Mouse (Mus musculus) cerebellum, adult 8-10 months (tissue): ENCODE measurements at regions not wholly inside any gene's neighbourhood (a gene's known extent, or its start where the extent isn't known, plus 50 kb on each side); places are given as distances from the start of the nearest gene placed in this dataset.

ENCODE experiments used
- DNase-seq: peaks from one replicate; pipeline ENCODE4 v3.0.0; 2022

DNA sequence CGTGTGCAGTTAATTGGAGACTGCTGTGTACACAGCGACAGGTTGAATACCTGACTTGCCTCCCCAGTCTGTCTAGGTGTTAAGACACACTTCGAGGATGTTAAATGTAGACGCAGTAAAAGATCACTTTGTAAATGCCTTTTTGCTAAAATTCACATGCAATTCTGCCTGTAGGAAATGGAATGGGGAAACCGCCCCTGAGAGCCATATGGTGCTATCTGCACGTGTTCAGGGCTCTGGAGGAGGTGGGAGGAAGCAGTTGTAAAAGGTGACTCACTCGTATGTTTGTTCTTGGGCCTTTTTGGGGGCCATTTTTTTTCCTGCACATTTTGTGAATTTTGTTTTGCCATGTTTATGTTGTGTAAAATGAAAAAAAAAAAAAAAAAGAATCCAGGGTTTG, 159.6 kb upstream of the Gjb5 start:
- DNase-seq = no peak

DNA sequence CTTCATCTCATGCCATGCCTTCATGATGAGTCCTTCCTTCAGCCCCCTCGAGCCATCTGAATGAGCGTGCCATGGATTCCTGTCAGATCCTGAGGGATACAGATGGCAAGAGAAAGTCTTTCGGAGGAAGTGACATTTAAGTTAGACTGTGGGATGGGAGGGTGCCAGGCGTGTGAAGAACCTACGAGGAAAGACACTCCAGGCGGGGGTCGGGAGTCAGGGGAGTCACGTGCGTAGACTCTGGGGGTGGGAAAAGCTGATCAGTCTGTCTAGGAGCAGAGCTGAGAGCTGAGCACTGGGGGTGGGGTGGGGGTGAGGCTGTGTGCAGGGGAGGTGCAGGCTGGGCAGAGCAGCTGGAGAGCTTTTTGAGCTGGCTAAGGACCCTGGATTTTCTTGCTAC, 152.0 kb upstream of the Gjb5 start:
- no peak for DNase-seq

DNA sequence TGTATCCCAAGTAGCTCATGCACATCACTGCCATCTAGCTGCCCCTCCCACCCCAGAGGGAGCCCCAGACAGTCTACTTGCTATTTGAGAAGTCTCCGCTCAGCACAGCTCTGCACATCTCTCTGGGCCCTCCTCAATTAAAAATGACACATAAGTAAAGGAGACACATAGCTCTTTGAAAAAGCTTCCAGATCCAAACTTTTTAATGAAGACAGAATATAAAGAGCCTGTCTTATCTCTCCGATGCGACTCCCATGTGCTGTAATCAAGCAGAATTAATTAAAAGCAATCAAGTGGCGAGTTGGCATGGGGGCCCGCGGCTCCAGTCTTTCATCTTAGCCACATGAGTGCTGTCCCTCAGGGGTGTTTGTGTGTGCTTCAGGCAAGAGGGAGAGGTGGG, 144.6 kb upstream of the Gjb5 start:
- DNase-seq = no peak

DNA sequence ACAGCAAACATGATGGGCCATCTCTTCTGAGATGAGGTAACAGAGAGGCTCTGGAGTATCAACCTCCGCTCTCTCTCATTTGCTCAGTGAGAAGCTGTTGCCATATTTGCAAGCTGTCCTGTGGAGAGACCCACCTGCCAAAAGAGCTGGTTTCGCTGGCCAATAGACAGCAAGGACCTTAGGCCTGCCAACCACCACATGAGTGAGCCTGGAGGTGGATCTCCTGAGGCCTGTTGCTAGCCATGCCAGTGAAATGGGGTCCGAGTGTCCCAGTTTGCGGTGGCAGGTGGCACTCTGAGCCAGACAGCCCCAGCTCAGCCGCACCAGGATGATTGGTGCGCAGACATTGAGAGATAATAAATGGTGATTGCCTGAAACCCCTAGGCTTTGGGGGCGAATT, 143.9 kb upstream of the Gjb5 start:
- peak; percentile 11 for DNase-seq

DNA sequence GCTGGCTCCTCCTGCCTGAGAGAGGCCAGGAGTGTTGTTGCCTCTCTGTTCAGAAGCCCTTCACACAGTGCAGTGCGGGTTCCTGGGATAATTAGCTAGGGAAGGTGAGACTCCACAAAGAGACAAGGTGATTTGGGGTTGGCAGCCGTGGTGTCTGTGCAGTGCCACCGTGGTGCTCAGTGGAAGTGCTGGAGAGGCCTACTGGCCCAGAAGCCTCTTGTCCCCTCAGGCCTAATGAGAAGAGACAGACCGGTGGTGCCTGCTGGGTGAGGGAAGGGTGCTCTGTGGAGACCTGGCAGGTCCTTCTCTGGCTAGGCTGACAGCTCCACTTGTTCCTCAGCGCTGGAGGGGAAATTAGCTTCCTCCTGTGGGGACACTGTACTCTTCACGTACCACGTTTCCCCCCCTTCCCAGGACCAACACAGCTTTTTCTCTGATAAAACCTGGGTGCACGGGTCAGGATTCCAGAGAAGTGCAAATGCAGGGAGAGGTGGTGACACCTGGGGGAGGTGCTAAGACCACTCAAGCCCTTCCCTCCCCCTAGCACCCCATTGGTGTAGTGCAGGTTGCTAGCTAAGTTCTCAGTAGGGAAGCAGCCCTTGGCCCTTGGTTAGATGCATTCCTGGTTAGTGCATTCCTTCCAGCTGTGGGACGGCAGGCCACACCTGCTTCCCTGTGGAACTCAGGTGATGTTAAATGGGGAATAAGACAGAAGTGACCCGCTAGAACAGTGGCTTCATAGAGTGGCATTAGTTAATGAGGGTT, 129.2 kb upstream of the Gjb5 start:
- peak; percentile 24 for DNase-seq

DNA sequence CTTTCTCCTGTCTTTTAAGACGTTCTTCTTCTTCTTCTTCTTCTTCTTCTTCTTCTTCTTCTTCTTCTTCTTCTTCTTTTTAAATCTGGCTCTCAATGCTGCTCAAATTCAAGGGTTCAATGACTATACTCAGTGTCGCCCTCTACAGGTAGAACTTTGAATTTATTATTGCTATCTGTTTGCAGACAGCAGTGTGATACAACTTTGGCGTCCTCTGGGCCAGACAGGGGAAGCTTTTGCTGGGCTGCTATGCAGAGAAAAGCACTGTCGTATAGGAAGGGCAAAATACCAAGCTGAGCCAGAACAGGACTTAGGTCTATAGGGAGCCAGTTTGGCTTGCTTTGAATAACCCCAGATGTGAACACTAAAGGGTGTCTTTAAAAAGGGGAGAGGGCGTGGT, 127.3 kb upstream of the Gjb5 start:
- no peak for DNase-seq

DNA sequence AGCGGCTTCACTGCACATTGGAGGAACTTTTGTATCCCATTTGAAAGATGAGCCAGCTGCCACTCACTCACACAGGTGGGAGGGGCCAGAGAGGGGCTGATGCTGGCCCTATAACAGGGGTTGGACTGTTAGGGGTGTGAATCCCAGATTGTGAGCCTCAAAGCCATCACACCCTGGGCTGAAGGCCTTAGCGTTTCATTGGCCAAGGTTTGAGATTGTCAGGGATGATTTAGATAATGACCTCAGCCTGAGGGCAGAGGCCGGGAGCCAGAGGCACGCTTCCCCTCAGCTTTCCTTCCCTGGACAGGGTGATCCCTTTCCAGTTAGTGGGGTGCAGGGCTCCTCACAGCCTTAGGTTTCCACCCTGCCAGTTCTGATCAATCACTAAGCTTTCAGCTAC, 124.5 kb upstream of the Gjb5 start:
- no peak for DNase-seq

DNA sequence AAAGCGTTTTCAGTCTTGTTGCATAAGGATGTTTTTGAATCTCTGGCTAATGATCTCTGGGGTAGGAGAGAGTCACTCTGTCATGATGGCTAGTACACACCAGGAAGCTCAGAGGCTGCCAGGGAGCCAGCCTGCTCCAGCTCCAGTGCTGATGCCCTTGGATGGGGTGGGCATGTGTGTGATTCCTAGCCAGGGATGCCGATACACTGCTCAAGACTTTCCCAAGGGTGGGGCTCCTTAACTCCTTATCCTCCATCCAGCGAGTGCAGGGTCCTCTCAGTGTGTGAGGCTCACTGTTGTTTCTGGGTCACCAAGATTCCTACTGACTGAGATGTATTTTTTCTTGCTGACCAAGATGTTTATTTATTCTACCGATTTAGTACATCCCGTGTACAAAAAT, 122.4 kb upstream of the Gjb5 start:
- no peak for DNase-seq

DNA sequence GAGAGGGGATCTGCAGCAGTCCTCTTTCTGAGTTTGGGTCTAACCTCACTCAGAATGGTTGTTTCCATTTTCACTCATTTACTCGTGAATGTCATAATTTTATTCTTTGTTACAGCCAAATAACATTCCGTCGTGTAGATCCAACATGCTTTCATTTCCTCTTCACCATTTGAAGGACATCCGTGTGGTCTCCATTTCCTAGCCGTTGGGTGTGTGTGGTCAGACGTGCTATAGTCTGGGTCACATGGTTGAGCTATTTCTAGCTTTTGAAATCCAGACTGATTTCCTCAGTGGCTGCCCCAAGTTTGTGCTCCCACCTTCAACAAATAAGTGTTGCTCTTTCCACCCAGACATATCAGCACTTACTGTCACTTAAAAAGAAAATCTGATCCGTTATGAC, 111.9 kb upstream of the Gjb5 start:
- no peak for DNase-seq

DNA sequence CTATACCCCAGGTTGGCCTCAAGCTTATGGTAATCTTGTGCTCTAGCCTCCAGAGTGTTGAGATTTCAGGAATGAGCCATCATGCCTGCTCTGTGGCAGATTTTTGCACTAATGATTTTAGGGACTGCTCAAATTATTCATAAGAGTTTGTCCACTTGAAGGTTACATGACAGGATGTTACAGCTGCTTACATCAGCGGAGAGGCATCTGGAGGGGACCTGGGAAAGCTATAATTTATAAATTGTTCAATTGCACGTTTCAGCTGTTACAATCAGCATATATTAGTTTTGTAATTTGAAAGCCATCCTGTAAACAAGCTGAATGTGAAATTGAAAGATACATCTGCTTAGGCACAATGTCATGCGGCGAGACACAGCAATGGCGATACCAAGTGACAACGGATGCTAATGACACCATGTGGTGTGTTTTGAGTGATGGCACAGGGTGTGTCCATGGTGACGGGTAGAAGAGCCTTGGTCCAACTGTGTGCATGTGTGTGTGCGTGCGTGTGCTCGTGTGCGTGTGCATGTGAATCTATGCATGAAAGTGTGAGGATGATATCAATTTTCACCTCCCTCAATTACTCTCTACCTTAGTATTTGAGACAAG, 96.6 kb upstream of the Gjb5 start:
- no peak for DNase-seq

DNA sequence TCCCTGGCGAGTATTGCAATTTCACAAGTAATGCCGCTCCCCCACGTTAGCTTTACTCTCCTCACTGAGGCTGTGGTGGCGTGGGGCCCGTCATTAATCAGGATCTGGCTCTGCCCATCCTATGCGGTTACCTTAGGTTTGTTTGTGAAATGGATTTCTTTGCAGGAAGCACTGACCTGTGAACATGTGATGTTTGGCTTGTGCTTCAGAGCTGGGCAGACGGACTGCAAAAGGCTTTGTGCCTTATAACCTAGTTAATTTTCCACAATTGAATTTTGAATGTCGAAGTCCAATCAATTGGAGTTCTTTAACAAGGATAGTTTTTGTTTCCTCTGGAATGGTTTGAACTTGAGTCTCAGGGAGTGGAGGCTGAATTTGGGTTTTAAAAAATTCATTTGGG, 94.1 kb upstream of the Gjb5 start:
- no peak for DNase-seq

DNA sequence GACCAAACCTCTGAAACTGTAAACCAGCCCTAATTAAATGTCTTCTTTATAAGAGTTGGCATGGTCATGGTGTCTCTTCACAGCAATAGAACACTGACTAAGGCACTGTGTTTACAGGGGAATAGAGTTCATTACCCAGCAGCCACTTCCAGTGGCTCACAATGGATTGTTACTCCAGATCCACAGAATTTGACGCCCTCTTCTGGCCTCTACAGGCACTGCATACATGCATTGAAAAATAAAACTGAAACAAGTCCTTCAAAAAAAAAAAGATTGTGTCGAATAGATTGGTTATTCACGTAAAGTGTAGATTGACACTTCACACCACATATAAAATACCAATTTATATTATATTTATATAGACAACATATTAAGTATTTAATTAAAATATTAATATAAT, 87.3 kb upstream of the Gjb5 start:
- DNase-seq = no peak

DNA sequence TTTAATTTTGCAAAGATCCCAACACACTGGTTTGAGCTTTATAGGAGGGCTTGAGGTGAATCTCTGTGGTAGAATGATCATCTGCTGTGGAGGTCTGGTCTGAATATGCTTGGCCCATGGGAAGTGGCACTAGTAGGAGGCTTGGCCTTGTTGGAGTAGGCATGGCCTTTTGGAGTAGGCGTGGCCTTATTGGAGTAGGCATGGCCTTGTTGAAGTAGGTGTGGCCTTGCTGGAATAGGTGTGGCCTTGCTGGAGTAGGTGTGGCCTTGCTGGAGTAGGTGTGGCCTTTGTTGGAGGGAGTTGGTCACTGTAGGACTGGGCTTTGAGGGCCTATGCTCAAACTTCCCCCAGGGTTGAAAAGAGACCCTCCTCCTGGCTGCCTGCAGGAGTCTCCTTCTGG, 86.1 kb upstream of the Gjb5 start:
- DNase-seq = no peak

DNA sequence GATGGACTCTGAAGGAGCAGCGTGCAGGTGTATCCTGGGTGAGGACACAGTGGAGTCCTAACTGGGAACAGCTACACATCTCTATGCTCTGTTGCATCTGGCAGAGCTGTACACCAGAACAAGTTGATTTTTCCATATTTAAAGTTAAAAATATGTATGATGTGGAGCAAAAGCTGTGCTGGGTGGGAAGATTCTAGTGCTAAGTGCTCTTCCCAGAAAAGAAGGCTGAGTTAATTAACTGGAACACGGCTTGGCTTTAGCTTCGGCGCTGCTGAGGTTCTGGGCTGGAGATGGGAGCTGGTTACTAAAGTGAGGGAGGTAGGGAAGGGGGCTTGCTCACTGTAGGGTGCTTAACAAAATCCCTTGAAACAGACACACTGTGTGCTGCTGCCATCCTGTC, 84.0 kb upstream of the Gjb5 start:
- DNase-seq = no peak

DNA sequence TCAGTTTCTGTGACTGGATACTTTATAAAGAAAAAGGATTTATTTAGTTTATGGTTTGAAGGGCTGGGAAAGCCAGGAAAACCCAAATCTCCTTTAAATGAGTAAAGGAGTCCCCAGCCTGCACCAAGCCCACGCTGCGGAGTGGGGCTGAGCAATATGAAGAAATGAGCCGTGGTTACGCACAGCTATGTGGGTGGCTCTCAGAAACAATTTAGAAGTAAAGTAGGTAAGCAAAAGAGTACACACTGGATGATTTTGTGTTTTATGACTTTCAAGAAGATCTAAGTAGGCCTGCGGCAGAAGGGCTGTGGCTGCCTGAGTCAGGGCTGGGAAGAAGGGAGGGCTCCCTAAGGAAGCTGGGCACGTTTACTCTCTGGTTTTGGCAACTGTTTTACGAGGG, 82.6 kb upstream of the Gjb5 start:
- DNase-seq = no peak

DNA sequence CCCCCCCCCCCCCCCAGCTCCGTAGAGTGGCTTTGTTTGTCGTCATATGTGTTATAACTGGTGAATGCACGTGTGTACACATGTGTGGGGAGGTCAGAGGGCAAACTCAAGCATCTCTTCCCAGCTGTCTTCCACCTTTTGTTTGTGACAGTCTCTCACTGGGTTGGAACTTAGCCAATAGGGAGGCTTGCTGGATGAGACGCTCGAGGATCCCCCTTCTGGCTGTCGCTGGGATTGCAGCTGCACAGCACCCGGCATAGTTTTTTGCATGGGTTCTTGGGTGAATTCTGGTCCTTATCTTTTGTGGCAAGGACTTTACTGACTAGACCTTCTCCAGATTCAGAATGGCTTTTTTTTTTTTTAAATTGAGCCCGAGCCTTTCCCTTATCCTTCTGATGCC, 77.1 kb upstream of the Gjb5 start:
- peak; percentile 60 for DNase-seq

DNA sequence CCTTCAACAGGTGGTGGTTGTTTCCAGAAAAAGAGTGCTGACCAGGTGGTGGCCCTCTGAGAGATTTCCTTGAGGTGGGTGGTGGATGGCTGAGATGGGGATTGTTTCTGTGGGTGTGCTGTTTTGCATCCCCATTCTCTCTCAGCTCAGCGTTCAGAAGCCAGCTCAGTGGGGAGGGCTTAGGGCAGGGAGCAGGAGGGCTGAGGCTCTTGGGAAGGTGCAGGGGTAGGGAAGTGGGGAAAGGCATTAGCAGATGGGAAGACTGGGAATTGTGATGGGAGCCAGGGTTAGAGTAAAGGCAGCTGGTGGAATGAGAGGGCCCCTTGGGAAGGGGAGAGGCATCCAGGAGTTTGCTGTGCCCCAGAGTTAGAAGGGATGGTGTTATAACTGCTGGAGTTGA, 72.3 kb upstream of the Gjb5 start:
- DNase-seq = no peak

DNA sequence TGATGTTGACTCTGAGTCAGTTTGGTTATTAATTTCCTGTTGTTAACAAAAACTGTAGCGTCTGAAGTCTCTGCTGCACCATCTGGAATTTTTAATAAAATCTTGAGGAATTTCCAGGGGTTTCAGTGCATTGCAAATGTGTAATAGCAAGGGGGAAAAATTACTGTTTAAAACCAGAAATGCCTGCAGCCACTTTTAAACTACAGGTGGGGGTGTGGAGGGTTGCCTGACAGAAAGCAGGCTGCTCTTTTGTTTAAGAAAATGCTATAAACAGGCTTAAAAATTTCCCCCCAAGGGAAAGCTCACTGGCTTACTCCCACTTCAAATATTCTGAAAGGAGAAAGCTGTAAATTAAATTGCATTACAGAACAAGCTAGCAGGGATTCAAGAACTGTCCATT, 71.8 kb upstream of the Gjb5 start:
- no peak for DNase-seq

DNA sequence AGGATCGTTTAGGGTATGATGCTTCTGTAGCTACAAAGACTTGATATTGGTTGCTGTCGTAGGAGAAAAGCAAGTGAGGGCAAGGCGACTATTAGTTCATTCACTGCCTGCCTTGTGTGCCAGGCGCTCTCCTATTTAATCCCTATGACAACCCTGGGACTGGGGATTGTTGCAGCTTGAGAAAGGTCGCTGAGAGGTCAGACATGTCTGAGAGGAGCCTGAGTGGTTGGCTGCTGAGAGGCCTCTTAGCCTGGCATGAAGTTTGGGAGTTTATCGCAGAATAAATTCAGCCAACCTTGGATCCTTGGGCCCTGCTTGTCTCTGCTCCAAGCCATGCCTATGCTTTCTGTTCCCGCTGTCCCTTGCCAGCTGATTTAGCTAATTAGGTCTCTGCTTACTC, 65.9 kb upstream of the Gjb5 start:
- DNase-seq = no peak

DNA sequence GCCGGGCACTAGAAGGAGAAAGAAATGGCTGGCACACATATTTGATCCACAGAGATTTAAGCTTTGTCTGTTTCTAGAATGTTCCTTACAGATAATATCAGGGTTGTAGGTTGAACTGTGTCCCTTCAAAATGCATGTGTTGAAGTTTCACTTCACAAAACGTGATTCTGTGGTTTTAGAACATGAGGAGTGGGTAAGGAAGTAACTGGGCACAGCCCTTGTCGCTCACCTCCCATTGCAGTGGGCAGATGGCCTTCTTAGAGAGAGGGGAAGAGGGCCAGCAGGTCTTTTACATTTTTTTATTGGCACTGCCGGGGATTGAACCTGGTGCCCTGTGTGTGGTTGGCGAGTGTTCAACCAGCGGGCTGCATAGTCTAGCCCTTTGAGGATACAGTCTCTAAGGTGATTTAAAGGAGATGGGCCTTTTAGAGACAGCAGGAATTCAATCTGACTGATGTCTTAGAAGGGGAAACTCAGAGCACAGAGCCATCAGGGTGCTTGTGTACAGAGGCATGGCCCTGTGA, 64.0 kb upstream of the Gjb5 start:
- no peak for DNase-seq

DNA sequence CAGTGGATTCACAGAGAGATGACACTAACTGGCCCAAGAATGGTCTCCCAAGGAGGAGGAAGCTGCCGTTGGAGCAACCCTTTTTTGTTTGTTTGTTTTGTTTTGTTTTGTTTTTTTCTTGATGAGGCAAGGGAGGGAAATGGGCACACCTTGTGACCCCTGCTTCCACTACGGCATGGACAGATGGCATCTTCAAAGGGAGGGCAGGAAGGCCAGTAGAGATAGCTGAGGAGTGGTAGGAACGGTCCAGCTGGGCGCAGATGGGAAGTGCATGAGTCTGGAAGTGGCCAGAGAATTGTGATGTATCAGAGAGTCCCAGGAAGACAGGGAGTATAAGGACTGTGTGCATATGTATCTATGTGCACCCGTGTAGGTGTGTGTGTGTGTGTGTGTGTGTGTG, 63.1 kb upstream of the Gjb5 start:
- DNase-seq = no peak

DNA sequence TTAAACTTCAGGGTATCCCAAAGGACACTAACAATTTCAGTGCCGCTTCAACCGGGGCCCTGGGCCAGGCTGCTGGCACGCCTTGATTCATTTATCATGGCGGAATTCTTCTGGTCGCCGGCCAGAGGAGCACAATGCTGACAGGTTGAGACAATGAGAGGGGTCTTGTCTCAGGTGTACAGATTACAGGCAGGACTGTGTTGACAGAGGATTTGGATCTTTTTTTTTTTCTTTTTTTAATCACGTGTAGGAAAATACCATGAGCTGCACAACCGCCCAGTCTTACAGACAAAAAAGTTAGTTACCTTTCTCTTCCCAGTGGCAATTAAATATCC, 61.8 kb upstream of the Gjb5 start:
- no peak for DNase-seq

DNA sequence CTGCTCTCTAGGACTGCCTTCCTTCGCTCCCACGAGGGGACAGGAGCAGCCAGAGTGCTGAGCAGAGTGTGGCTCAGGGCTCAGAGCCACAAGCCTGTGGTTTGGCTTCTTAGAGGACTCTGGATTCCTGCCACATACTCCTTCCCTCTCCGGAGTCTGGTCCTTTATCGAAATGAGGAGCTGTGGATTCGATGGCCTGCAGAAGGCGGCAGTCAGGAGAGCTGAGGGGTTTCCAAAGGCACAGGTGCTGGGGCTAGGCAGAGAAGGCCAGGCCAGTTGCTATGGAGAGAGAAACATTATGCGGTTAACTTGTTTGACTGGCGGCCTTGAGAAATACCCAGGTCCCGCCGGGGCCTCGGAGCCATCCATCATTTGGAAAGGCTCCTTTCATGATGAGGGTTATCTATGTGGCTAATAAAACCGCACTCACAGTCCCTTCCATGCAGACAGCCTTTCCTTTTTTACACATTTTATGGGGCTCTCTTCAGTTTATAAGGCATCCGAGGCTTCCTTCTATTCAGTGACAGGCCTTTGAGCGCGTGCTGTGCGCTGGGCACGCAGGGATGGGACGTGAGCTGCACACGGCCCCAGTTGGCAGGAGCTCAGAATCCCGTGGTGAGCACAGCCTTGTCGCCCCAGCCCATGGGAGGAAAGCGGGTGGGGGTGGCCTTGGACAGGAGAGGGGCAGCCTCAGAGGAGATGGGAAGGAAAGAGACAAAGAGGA, 61.2 kb upstream of the Gjb5 start:
- peak; percentile 35 for DNase-seq

DNA sequence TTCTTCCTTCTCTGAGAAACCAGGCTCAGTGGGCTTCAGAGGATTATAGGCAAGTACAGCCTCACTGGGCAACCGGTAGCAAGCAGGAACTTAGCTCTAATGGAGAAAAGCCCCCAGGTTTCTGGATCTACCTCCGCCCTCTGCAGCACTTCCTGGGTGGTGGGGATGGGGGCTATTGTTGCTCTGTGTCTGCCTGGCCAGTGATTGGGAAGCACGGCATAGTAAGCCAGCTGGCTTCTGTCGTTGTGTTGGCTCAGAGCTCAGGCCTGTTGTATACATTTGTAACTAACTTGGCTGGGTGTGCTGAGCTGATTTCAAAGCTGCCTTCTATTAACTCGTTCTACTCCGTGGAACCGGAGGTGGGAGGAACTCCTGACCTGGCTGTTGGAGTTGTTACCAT, 58.9 kb upstream of the Gjb5 start:
- no peak for DNase-seq
